Mouse (Mus musculus) olfactory bulb, adult 2 months (tissue): ENCODE results near the gene Acvr1b.

Experiments
- CTCF ChIP-seq: fragments of 200-500 bp; IDR thresholded peaks from 2 replicates; pipeline ENCODE4 v1.5.1; 2012; ENCODE audit warnings: low read depth, mild to moderate bottlenecking, low read length, moderate library complexity; ENCODE audit not compliant: insufficient read depth
- POLR2A ChIP-seq: fragments of 200-500 bp; IDR thresholded peaks from 2 replicates; pipeline ENCODE4 v1.6.1; 2012; ENCODE audit warnings: mild to moderate bottlenecking, low read depth, low read length, moderate library complexity; ENCODE audit not compliant: insufficient read depth

- no peak for TF ChIP-seq CTCF
- no peak for TF ChIP-seq POLR2A
Observed at GRCm38 (mm10) chr15:101230503-101230902, 56.6 kb downstream of the Acvr1b start.
